Mouse (Mus musculus) stomach, postnatal 0 days (tissue): ENCODE results near the gene Cic.

Experiments
- CTCF ChIP-seq: IDR thresholded peaks from 2 replicates; pipeline ENCODE4 v1.5.1; 2016; ENCODE audit warnings: antibody characterized with exemption, low read depth, mild to moderate bottlenecking, moderate library complexity
- EP300 ChIP-seq: optimal IDR thresholded peaks from 2 replicates; pipeline ENCODE3; 2016; ENCODE audit warnings: antibody characterized with exemption

DNA sequence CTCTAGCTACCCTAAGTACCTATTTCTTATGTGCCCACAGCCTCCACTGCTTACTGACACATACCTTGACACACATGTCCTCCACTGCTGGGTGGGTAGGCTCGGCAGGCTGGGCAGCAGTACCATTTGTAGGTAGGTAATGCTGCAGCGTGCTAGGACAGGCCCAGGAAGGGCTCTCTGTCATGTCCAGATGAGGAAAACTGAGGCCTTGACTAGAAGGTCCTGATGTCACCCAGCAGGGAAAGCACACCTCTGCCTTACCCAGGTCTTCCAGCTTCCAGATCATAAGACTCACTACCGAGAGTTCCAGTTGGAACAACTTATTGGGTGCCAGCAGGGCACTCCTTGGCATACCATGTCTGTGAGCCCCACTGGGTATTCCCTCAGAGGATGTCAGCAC, 7.5 kb downstream of the Cic start:
- no peak for TF ChIP-seq EP300
- no peak for TF ChIP-seq CTCF
